Mouse (Mus musculus) limb, embryonic 13.5 days (tissue): ENCODE results near the gene Eif4b. TPM values are rescaled to one million over a fixed set of nuclear protein-coding genes. Genes with fewer than 3 reads are reported as not detected.

Source experiments
- ATAC-seq: fragments of 200-750 bp; cut with Nextera tagmentation; 2 replicates; pipeline ENCODE4 v1.8.0; 2017; ENCODE audit warnings: low read depth, moderate number of reproducible peaks, moderate TSS enrichment; ENCODE audit not compliant: low FRiP score
- H3K27ac ChIP-seq: fragments of 300-500 bp; sonication (generic); 2 replicates; pipeline ENCODE4 v1.5.1; 2015; ENCODE audit warnings: inconsistent platforms, mild to moderate bottlenecking, moderate library complexity
- H3K27me3 ChIP-seq: fragments of 300-500 bp; sonication (generic); 2 replicates; pipeline ENCODE4 v1.6.1; 2015; ENCODE audit warnings: mild to moderate bottlenecking, inconsistent platforms
- H3K36me3 ChIP-seq: fragments of 300-500 bp; sonication (generic); 2 replicates; pipeline ENCODE4 v1.6.1; 2015; ENCODE audit warnings: inconsistent platforms, mild to moderate bottlenecking, moderate library complexity
- H3K4me1 ChIP-seq: fragments of 300-500 bp; sonication (generic); 2 replicates; pipeline ENCODE4 v1.6.1; 2015; ENCODE audit warnings: inconsistent platforms
- H3K4me2 ChIP-seq: fragments of 300-500 bp; sonication (generic); replicated peaks from 2 replicates; pipeline ENCODE4 v1.6.1; 2015; ENCODE audit warnings: inconsistent platforms, mild to moderate bottlenecking, moderate library complexity
- H3K4me3 ChIP-seq: fragments of 300-500 bp; sonication (generic); 2 replicates; pipeline ENCODE4 v1.5.1; 2015; ENCODE audit warnings: moderate library complexity, mild to moderate bottlenecking, inconsistent platforms
- H3K9ac ChIP-seq: fragments of 300-500 bp; sonication (generic); 2 replicates; pipeline ENCODE4 v1.6.1; 2015; ENCODE audit warnings: mild to moderate bottlenecking, inconsistent platforms
- H3K9me3 ChIP-seq: fragments of 300-500 bp; sonication (generic); 2 replicates; pipeline ENCODE4 v1.6.1; 2016; ENCODE audit warnings: inconsistent platforms
- WGBS: fragments of 180-500 bp; shearing (Covaris S2); methylation state at CpG from one replicate; pipeline ENCODE4 v1.1.7; 2015; 5-methylcytosine and 5-hydroxymethylcytosine counted together
- polyA plus RNA-seq: library from polyadenylated mRNA; unstranded; fragments of >200 nt; fragmentation: Nextera tagmentation; extraction: Ambion mirVana; gene quantifications from 2 replicates; pipeline ENCODE4 v1.2.1, GENCODE M21; 2015

Eif4b gene
- 118 and 120 TPM in 2 replicates for polyA plus RNA-seq

GRCm38 (mm10) chr15:102073559-102074069 lies at the start of gene Eif4b:
Eif4b (plus strand) TSS chr15:102073773.
- H3K9ac ChIP-seq, result peak within 1 kb of the TSS; percentile 97
- peak within 1 kb of the TSS; percentile 93 for H3K4me3 ChIP-seq
- 0 out of 2 replicates have a peak, but pooled peaks cover 3% of the 10 kb centered on the region for H3K36me3 ChIP-seq
- peak within 1 kb of the TSS; percentile 95 for H3K27ac ChIP-seq
- ATAC-seq, result peak; percentile 93
- under 1% methylated on average over 58 of the region's 58 CpGs for WGBS
- peak within 1 kb of the TSS; percentile 88 for H3K4me2 ChIP-seq
- no peaks in the 10 kb centered on the region for H3K27me3 ChIP-seq
- H3K4me1 ChIP-seq, result peaks cover 20% of the 10 kb centered on the region
- H3K9me3 ChIP-seq, result no peaks in the 10 kb centered on the region

GRCm38 (mm10) chr15:102023888-102024287 lies 49.7 kb upstream of the Eif4b start:
- Histone ChIP-seq H3K4me1 (peaks cover 28% of the 10 kb centered on the region), H3K9ac (no peak overlapping the region), H3K27me3 (peaks cover 60% of the 10 kb centered on the region), H3K36me3 (no peaks in the 10 kb centered on the region), H3K4me3 (no peak overlapping the region), H3K4me2 (no peak overlapping the region), H3K9me3 (no peaks in the 10 kb centered on the region), H3K27ac (no peak overlapping the region)
- 73% methylated on average over 8 of the region's 8 CpGs for WGBS
- ATAC-seq, result no peak

- Histone ChIP-seq H3K9ac (peak overlapping the region; percentile 53), H3K4me3 (no peak overlapping the region), H3K36me3 (no peaks in the 10 kb centered on the region), H3K9me3 (no peaks in the 10 kb centered on the region), H3K4me2 (peak overlapping the region; percentile 46), H3K4me1 (peaks cover 28% of the 10 kb centered on the region), H3K27me3 (peaks cover 66% of the 10 kb centered on the region), H3K27ac (no peak overlapping the region)
- 6% methylated on average over 22 of the region's 22 CpGs for WGBS
- peak; percentile 41 for ATAC-seq
Observed at GRCm38 (mm10) chr15:102025136-102025872, 48.3 kb upstream of the Eif4b start.

- H3K9me3 ChIP-seq, result no peaks in the 10 kb centered on the region
- peaks cover 28% of the 10 kb centered on the region for H3K4me1 ChIP-seq
- ATAC-seq, result no peak
- no peak overlapping the region for H3K4me3 ChIP-seq
- 11% methylated on average over 12 of the region's 12 CpGs for WGBS
- H3K36me3 ChIP-seq, result peaks cover 7% of the 10 kb centered on the region
- H3K27ac ChIP-seq, result no peak overlapping the region
- no peak overlapping the region for H3K9ac ChIP-seq
- peaks cover 66% of the 10 kb centered on the region for H3K27me3 ChIP-seq
- no peak overlapping the region; the same call in none of the 2 replicates for H3K4me2 ChIP-seq
Observed at GRCm38 (mm10) chr15:102026430-102026829, 47.1 kb upstream of the Eif4b start.

GRCm38 (mm10) chr15:102028040-102028439 lies 45.5 kb upstream of the Eif4b start, which contains the start of gene Krt18:
Krt18 (plus strand) TSS chr15:102028180.
- ATAC-seq, result no peak; the same call in 1 of the 2 replicates
- H3K9ac ChIP-seq, result peak within 1 kb of the TSS; percentile 65
- H3K4me1 ChIP-seq, result peaks cover 28% of the 10 kb centered on the region
- H3K36me3 ChIP-seq, result peaks cover 9% of the 10 kb centered on the region
- 2% methylated on average over 28 of the region's 28 CpGs for WGBS
- peaks cover 64% of the 10 kb centered on the region for H3K27me3 ChIP-seq
- H3K4me2 ChIP-seq, result peak within 1 kb of the TSS; percentile 72
- no peaks in the 10 kb centered on the region for H3K9me3 ChIP-seq
- peak within 1 kb of the TSS; percentile 46 for H3K4me3 ChIP-seq
- H3K27ac ChIP-seq, result no peak within 1 kb of the TSS

- Histone ChIP-seq H3K4me2 (no peak overlapping the region), H3K9ac (no peak overlapping the region), H3K4me3 (no peak overlapping the region), H3K36me3 (peaks cover 9% of the 10 kb centered on the region), H3K9me3 (no peaks in the 10 kb centered on the region), H3K4me1 (peaks cover 5% of the 10 kb centered on the region; the same call in 1 of the 2 replicates), H3K27me3 (0 out of 2 replicates have a peak, but pooled peaks cover 6% of the 10 kb centered on the region), H3K27ac (no peak overlapping the region)
- ATAC-seq, result no peak
- WGBS, result 57% methylated on average over 16 of the region's 16 CpGs
Observed at GRCm38 (mm10) chr15:102034121-102035053, 39.2 kb upstream of the Eif4b start.

GRCm38 (mm10) chr15:102040277-102040676 lies 33.3 kb upstream of the Eif4b start:
- Histone ChIP-seq H3K9me3 (no peaks in the 10 kb centered on the region), H3K9ac (no peak overlapping the region), H3K4me3 (no peak overlapping the region), H3K27me3 (0 out of 2 replicates have a peak, but pooled peaks cover 5% of the 10 kb centered on the region), H3K4me1 (peaks cover 5% of the 10 kb centered on the region; the same call in 1 of the 2 replicates), H3K27ac (no peak overlapping the region), H3K36me3 (no peaks in the 10 kb centered on the region), H3K4me2 (no peak overlapping the region)
- 60% methylated on average over 4 of the region's 4 CpGs for WGBS
- no peak for ATAC-seq

GRCm38 (mm10) chr15:102041951-102042350 lies 31.6 kb upstream of the Eif4b start:
- Histone ChIP-seq H3K27ac (no peak overlapping the region), H3K9ac (no peak overlapping the region), H3K4me2 (peak overlapping the region; percentile 44), H3K9me3 (no peaks in the 10 kb centered on the region), H3K36me3 (no peaks in the 10 kb centered on the region), H3K4me3 (peak overlapping the region; percentile 24; the same call in 1 of the 2 replicates), H3K4me1 (peaks cover 5% of the 10 kb centered on the region; the same call in 1 of the 2 replicates), H3K27me3 (0 out of 2 replicates have a peak, but pooled peaks cover 5% of the 10 kb centered on the region)
- ATAC-seq, result no peak
- WGBS, result 19% methylated on average over 7 of the region's 7 CpGs

- Histone ChIP-seq H3K36me3 (no peaks in the 10 kb centered on the region), H3K4me1 (no peaks in the 10 kb centered on the region), H3K27me3 (0 out of 2 replicates have a peak, but pooled peaks cover 5% of the 10 kb centered on the region), H3K27ac (no peak overlapping the region), H3K9me3 (no peaks in the 10 kb centered on the region), H3K4me2 (no peak overlapping the region), H3K4me3 (no peak overlapping the region), H3K9ac (no peak overlapping the region)
- 72% methylated on average over 3 of the region's 3 CpGs for WGBS
- no peak for ATAC-seq
Observed at GRCm38 (mm10) chr15:102044745-102045144, 28.8 kb upstream of the Eif4b start.

- Histone ChIP-seq H3K4me1 (no peaks in the 10 kb centered on the region), H3K36me3 (no peaks in the 10 kb centered on the region)
- 83% methylated on average over 10 of the region's 10 CpGs for WGBS
Observed at GRCm38 (mm10) chr15:102045691-102046090, 27.9 kb upstream of the Eif4b start.

GRCm38 (mm10) chr15:102048006-102048405 lies 25.6 kb upstream of the Eif4b start:
- WGBS, result 89% methylated on average over 6 of the region's 6 CpGs

More at GRCm38 (mm10) chr15:102045691-102046090, 27.9 kb upstream of the Eif4b start:
- Histone ChIP-seq H3K9me3 (no peaks in the 10 kb centered on the region), H3K4me3 (no peak overlapping the region), H3K27me3 (0 out of 2 replicates have a peak, but pooled peaks cover 5% of the 10 kb centered on the region), H3K4me2 (no peak overlapping the region), H3K27ac (no peak overlapping the region), H3K9ac (no peak overlapping the region)
- ATAC-seq, result no peak

More at GRCm38 (mm10) chr15:102048006-102048405, 25.6 kb upstream of the Eif4b start:
- ATAC-seq, result no peak
- 0 out of 2 replicates have a peak, but pooled peaks cover 5% of the 10 kb centered on the region for H3K4me1 ChIP-seq
- no peaks in the 10 kb centered on the region for H3K36me3 ChIP-seq
- H3K9ac ChIP-seq, result no peak overlapping the region
- no peak overlapping the region for H3K27ac ChIP-seq
- H3K4me2 ChIP-seq, result no peak overlapping the region
- H3K9me3 ChIP-seq, result no peaks in the 10 kb centered on the region
- no peak overlapping the region for H3K4me3 ChIP-seq
- no peaks in the 10 kb centered on the region for H3K27me3 ChIP-seq
